Mouse (Mus musculus): ENCODE data around the gene Snap23. TPM values are rescaled to one million over a fixed set of nuclear protein-coding genes. Genes with fewer than 3 reads are reported as not detected.

Gene Snap23
- polyA plus RNA-seq, 1 experiment from 2014 or later, result 18.4 TPM

DNA sequence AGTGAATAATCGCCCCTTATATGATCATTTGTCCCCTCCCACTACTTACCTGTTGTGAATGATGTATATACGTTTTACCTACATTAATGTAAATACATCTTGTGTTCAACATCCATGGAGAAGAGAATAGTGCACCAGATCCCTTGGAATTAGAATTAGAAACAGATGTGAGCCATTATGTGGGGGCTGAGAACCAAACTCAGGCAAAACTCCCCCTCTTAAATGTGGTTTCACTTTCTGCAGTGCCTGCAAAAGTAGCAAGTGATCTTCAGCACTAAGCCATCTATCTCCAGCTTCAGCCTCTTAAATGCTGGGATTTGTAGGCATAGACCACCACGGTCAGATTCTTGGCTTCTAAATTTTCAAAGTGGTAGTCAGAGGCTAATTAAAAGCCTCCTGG is 7.7 kb downstream of the Snap23 start:
- Histone ChIP-seq H3K36me3 (ENCODE audit: control insufficient read depth, insufficient read depth, low read length) (peaks cover 2% of the 10 kb centered on the region; the same call in 1 of the 2 replicates), H3K27me3 (replicated peaks; ENCODE audit: control insufficient read depth, insufficient read depth, low read length) (no peaks in the 10 kb centered on the region), H3K9ac (ENCODE audit: low read depth, low read length) (no peak overlapping the region), H3K9me3 (ENCODE audit: control insufficient read depth, low read length) (no peaks in the 10 kb centered on the region), H3K4me3 (ENCODE audit: low read length) (no peak overlapping the region), H3K4me1 (ENCODE audit: control insufficient read depth, insufficient read depth, low read depth, low read length) (no peaks in the 10 kb centered on the region), H3K27ac (ENCODE audit: low read depth, low read length) (no peak overlapping the region), H3K4me2 (ENCODE audit: low read length) (no peak overlapping the region)
- 88% methylated on average over 3 of the region's 3 CpGs for WGBS
- ATAC-seq, result no peak

DNA sequence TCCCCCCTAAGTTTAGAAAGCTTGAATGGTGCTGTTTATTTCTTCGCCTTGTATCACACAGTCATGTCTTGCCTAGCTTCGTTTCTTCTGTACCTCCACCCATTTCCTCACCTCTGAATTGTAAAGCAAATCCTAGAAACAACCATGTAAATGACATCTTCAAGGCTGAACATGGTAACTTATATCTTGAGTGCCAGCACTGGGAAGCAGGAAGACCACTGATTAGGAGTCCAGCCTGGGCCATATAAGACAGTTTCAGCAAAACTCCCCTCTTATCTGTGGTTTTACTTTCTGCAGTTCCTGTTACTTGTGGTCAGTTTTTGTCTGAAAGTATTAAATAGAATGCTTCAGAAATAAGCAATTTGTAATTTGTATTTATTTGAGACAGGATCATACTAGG is 8.5 kb downstream of the Snap23 start:
- Histone ChIP-seq H3K4me3 (ENCODE audit: low read length) (no peak overlapping the region), H3K4me2 (ENCODE audit: low read length) (no peak overlapping the region), H3K9ac (ENCODE audit: low read depth, low read length) (no peak overlapping the region), H3K36me3 (ENCODE audit: control insufficient read depth, insufficient read depth, low read length) (peaks cover 2% of the 10 kb centered on the region; the same call in 1 of the 2 replicates), H3K9me3 (ENCODE audit: control insufficient read depth, low read length) (no peaks in the 10 kb centered on the region), H3K27me3 (replicated peaks; ENCODE audit: control insufficient read depth, insufficient read depth, low read length) (no peaks in the 10 kb centered on the region), H3K27ac (ENCODE audit: low read depth, low read length) (no peak overlapping the region), H3K4me1 (ENCODE audit: control insufficient read depth, insufficient read depth, low read depth, low read length) (no peaks in the 10 kb centered on the region)
- no peak for ATAC-seq
- WGBS, result 94% methylated on average over 2 of the region's 2 CpGs

DNA sequence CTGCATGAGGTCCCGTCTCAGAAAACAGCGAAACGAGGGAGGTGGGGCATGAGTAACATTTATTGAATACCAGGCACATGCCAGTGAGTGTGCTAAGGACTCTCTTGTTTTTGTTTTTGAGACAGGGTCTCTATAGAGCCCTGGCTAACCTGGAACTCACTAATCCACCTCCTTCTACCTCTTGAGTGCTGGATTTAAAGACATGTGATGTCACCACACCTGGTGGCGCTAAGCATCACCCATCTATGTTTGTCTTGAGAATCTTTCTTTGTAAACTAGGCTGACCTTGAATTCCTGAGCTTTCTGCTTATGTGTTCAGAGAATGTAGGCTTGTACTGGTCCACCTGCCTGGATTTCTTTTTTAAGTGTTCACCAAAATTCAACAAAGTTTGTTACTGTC is 10.3 kb downstream of the Snap23 start:
- no peak for ATAC-seq
- WGBS, result 81% methylated on average over 4 of the region's 4 CpGs
- no peaks in the 10 kb centered on the region for H3K9me3 ChIP-seq (ENCODE audit: control insufficient read depth, low read length)
- no peak overlapping the region for H3K4me2 ChIP-seq (ENCODE audit: low read length)
- no peaks in the 10 kb centered on the region for H3K36me3 ChIP-seq (ENCODE audit: control insufficient read depth, insufficient read depth, low read length)
- no peaks in the 10 kb centered on the region for H3K4me1 ChIP-seq (ENCODE audit: control insufficient read depth, insufficient read depth, low read depth, low read length)
- H3K9ac ChIP-seq (ENCODE audit: low read depth, low read length), result no peak overlapping the region
- no peaks in the 10 kb centered on the region for H3K27me3 ChIP-seq (replicated peaks; ENCODE audit: control insufficient read depth, insufficient read depth, low read length)
- H3K27ac ChIP-seq (ENCODE audit: low read depth, low read length), result no peak overlapping the region
- no peak overlapping the region for H3K4me3 ChIP-seq (ENCODE audit: low read length)

DNA sequence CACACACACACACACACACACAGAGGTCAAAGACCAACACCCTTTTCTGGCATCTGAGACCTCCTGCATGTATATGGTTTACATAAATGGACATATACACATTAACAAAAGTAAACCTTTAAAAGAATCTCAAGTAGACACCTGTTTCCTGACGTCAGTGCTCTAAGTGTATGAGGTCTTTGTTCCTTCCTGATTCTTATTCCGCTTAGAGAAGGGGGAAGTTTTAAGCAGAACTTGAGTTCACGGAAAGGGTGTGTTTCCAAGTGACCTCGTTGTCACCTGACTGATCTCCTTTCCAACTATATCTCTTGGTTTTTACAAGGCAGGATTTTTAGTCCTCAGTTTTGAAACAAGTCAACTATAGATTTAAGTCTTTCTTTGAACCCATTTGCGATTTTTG is 10.8 kb downstream of the Snap23 start:
- Histone ChIP-seq H3K27ac (ENCODE audit: low read depth, low read length) (no peak overlapping the region), H3K4me3 (ENCODE audit: low read length) (no peak overlapping the region), H3K9ac (ENCODE audit: low read depth, low read length) (no peak overlapping the region), H3K4me1 (ENCODE audit: control insufficient read depth, insufficient read depth, low read depth, low read length) (no peaks in the 10 kb centered on the region), H3K36me3 (ENCODE audit: control insufficient read depth, insufficient read depth, low read length) (no peaks in the 10 kb centered on the region), H3K27me3 (replicated peaks; ENCODE audit: control insufficient read depth, insufficient read depth, low read length) (no peaks in the 10 kb centered on the region), H3K4me2 (ENCODE audit: low read length) (no peak overlapping the region), H3K9me3 (ENCODE audit: control insufficient read depth, low read length) (no peaks in the 10 kb centered on the region)
- 87% methylated on average over 5 of the region's 5 CpGs for WGBS
- no peak for ATAC-seq

DNA sequence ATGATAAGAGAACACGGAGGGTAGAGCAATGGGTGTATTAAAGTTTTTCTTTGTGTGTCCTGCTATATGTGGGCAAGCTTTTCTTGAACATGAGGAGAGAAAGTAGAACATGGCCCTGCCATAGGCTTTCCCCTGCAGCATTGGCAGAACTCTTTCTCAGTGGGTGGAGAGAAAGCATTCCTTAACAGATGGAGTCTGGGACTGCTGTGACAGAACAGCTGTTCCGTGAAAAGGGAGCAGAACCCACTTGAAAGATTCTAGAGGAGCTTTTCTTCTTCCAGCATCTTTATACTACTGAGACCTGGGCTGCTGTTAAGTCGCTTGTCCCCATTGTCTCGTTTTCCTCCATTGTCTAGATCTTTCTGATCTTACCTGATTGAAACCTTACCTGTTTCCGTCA is 22.3 kb downstream of the Snap23 start:
- Histone ChIP-seq H3K4me3 (ENCODE audit: low read length) (no peak overlapping the region), H3K27ac (ENCODE audit: low read depth, low read length) (no peak overlapping the region), H3K36me3 (ENCODE audit: control insufficient read depth, insufficient read depth, low read length) (peaks cover 14% of the 10 kb centered on the region), H3K9ac (ENCODE audit: low read depth, low read length) (no peak overlapping the region), H3K4me1 (ENCODE audit: control insufficient read depth, insufficient read depth, low read depth, low read length) (no peaks in the 10 kb centered on the region), H3K4me2 (ENCODE audit: low read length) (no peak overlapping the region), H3K27me3 (replicated peaks; ENCODE audit: control insufficient read depth, insufficient read depth, low read length) (no peaks in the 10 kb centered on the region), H3K9me3 (ENCODE audit: control insufficient read depth, low read length) (no peaks in the 10 kb centered on the region)
- 91% methylated on average over 5 of the region's 5 CpGs for WGBS
- ATAC-seq, result no peak

DNA sequence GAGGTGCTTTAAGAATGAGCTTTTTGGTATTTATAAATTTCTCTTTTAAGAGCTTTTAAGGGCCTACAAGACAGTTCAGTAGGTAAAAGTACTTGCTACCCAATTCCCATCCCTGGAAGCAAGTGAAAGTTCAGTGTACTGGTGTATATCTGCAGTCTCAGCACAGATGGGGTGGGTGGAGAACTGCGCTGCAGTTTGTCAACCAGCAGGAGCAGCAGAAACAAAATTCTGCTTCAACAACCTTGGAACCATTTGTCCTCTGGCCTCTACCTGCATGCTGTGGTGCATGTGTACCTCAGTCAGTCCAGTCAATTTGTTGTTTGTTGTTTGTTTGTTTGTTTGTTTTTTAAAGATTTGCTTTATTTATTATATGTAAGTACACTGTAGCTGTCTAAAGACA is 24.8 kb downstream of the Snap23 start:
- H3K27ac ChIP-seq (ENCODE audit: low read depth, low read length), result no peak overlapping the region
- no peak for ATAC-seq
- peaks cover 17% of the 10 kb centered on the region for H3K36me3 ChIP-seq (ENCODE audit: control insufficient read depth, insufficient read depth, low read length)
- no peak overlapping the region for H3K4me2 ChIP-seq (ENCODE audit: low read length)
- H3K4me3 ChIP-seq (ENCODE audit: low read length), result no peak overlapping the region
- H3K27me3 ChIP-seq (replicated peaks; ENCODE audit: control insufficient read depth, insufficient read depth, low read length), result no peaks in the 10 kb centered on the region
- 100% methylated on average over 1 of the region's 1 CpGs for WGBS
- no peaks in the 10 kb centered on the region for H3K9me3 ChIP-seq (ENCODE audit: control insufficient read depth, low read length)
- no peaks in the 10 kb centered on the region for H3K4me1 ChIP-seq (ENCODE audit: control insufficient read depth, insufficient read depth, low read depth, low read length)
- H3K9ac ChIP-seq (ENCODE audit: low read depth, low read length), result no peak overlapping the region

DNA sequence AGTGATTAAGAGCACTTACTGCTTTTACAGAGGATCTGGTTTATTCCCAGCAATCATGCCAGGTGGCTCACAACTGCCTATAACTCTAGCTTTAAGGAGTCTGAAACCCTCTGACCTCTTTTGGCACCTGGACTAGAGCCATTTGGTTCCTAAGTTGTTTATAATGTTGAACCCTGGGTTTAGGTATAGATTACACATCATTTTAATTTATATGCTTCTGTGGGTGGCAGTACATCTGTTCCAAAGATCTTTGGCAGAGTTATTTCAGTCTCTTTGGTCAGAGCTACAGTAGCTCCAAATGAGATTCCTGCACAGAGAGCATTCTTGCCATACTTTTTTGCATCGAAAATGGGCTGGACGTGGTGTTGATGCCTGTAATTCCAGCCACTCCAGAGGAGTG is 30.3 kb downstream of the Snap23 start:
- WGBS, result 92% methylated on average over 2 of the region's 2 CpGs
- H3K36me3 ChIP-seq (ENCODE audit: control insufficient read depth, insufficient read depth, low read length), result peaks cover 32% of the 10 kb centered on the region
- ATAC-seq, result no peak

DNA sequence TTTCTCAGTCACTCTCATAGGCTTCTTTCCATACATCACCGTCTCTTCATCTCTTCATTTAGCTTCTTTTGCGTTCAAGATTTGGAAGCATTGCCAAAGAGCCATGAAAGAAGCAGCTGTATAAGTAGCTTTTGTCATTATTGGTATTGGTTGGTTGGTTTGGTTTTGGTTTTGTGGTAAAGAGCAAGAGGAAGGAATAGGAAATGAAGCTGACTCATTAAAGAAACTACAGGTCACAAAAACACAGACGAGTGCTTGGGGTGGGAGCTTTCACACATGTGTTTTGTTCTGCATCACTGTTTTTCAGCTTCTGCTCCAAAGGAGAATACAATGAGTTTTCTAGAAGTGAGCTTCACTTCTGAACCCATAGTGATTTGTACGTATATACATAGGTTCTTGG is 32.0 kb downstream of the Snap23 start:
- H3K9me3 ChIP-seq (ENCODE audit: control insufficient read depth, low read length), result no peaks in the 10 kb centered on the region
- H3K4me2 ChIP-seq (ENCODE audit: low read length), result no peak overlapping the region
- H3K9ac ChIP-seq (ENCODE audit: low read depth, low read length), result no peak overlapping the region
- no peaks in the 10 kb centered on the region for H3K27me3 ChIP-seq (replicated peaks; ENCODE audit: control insufficient read depth, insufficient read depth, low read length)
- no peaks in the 10 kb centered on the region for H3K4me1 ChIP-seq (ENCODE audit: control insufficient read depth, insufficient read depth, low read depth, low read length)
- H3K4me3 ChIP-seq (ENCODE audit: low read length), result no peak overlapping the region
- WGBS, result 90% methylated on average over 4 of the region's 4 CpGs
- no peak overlapping the region for H3K27ac ChIP-seq (ENCODE audit: low read depth, low read length)
- peaks cover 32% of the 10 kb centered on the region for H3K36me3 ChIP-seq (ENCODE audit: control insufficient read depth, insufficient read depth, low read length)
- ATAC-seq, result no peak

More for the DNA sequence above, 30.3 kb downstream of the Snap23 start:
- Histone ChIP-seq H3K9me3 (ENCODE audit: control insufficient read depth, low read length) (no peaks in the 10 kb centered on the region), H3K4me2 (ENCODE audit: low read length) (no peak overlapping the region), H3K4me3 (ENCODE audit: low read length) (no peak overlapping the region), H3K9ac (ENCODE audit: low read depth, low read length) (no peak overlapping the region), H3K4me1 (ENCODE audit: control insufficient read depth, insufficient read depth, low read depth, low read length) (no peaks in the 10 kb centered on the region), H3K27ac (ENCODE audit: low read depth, low read length) (no peak overlapping the region), H3K27me3 (replicated peaks; ENCODE audit: control insufficient read depth, insufficient read depth, low read length) (no peaks in the 10 kb centered on the region)

DNA sequence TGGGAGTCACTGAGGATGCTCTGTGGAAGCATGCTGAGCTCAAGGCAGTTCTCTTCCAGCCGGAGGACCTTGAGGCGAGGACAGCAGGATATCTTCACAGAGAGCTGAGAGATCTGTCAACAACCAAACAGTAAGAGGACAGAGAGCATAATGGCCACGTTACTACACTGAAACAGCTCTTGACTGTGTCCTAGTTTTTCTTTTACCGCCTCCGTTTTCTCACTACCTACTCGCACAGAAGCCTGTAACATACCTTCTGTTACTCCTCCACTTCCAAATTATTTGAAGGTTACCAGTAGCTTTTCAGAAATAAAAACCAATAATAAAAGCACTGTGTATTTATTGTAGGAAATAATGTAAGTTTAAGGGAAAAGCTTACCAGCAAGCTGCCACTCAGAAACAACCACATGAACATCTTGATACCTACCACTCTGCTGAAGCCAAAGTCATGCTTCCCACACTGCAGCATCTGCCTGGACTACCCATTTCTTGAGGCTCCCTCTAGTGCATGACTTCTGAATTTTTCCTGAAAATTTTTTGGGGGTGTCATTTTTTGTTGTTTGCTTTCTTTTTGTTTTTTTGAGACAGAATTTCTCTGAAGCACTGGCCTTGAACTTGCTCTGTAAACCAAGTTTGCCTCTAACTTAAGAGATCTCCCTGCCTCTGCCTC is 38.7 kb downstream of the Snap23 start:
- Histone ChIP-seq H3K9ac (ENCODE audit: low read depth, low read length) (no peak overlapping the region), H3K27me3 (replicated peaks; ENCODE audit: control insufficient read depth, insufficient read depth, low read length) (no peaks in the 10 kb centered on the region), H3K27ac (ENCODE audit: low read depth, low read length) (no peak overlapping the region), H3K36me3 (ENCODE audit: control insufficient read depth, insufficient read depth, low read length) (peaks cover 2% of the 10 kb centered on the region; the same call in 1 of the 2 replicates), H3K4me1 (ENCODE audit: control insufficient read depth, insufficient read depth, low read depth, low read length) (peaks cover 17% of the 10 kb centered on the region), H3K9me3 (ENCODE audit: control insufficient read depth, low read length) (no peaks in the 10 kb centered on the region), H3K4me2 (ENCODE audit: low read length) (no peak overlapping the region), H3K4me3 (ENCODE audit: low read length) (no peak overlapping the region)
- WGBS, result 89% methylated on average over 6 of the region's 6 CpGs
- no peak for ATAC-seq

Data from hindbrain, embryonic 16.5 days (tissue).